Mouse (Mus musculus): Measurements from ENCODE around the gene Nxn.
A peak's percentile ranks its signal among the peaks of the same experiment; 100 is the strongest.
"Not testable (repeated sequence)": the region's sequence is repeated elsewhere in the genome, so short reads cannot be mapped to it uniquely, and the experiment has no call there.

The Nxn gene

GRCm38 (mm10) chr11:76257386-76257785 lies 141.6 kb downstream of the Nxn start:
- no peak for DNase-seq

- DNase-seq = no peak
These were observed 142.8 kb downstream of the Nxn start for GRCm38 (mm10) chr11:76256129-76256528.

DNA sequence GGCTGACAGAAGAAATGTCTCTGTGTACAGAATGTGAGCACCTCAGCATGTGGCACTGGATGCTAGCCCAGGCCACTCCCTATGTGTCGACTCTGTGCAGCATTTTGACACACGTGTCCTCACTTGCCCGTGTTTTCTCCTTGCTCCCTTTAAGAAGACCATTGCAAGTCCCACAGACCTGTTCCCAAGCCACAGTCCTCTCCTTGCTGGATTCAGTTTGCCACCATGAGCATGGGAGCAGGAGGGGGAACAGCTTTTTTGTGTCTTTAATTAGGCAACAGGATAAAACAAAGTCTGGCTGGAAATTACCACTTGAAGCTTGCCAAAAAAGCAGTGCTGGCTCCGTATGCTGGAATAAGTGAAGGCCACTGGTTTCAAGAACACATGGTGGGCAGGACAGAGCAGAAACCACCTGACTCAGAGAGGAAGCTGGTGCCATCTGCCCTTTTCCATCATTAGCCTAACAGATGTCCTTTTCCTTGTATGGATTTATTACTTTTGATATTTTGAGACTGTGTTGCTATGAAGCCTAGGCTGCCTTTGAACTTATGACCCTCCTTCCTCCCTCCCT lies 143.4 kb downstream of the Nxn start:
- no peak for DNase-seq

GRCm38 (mm10) chr11:76253918-76254264 lies 145.0 kb downstream of the Nxn start:
- no peak for DNase-seq

DNA sequence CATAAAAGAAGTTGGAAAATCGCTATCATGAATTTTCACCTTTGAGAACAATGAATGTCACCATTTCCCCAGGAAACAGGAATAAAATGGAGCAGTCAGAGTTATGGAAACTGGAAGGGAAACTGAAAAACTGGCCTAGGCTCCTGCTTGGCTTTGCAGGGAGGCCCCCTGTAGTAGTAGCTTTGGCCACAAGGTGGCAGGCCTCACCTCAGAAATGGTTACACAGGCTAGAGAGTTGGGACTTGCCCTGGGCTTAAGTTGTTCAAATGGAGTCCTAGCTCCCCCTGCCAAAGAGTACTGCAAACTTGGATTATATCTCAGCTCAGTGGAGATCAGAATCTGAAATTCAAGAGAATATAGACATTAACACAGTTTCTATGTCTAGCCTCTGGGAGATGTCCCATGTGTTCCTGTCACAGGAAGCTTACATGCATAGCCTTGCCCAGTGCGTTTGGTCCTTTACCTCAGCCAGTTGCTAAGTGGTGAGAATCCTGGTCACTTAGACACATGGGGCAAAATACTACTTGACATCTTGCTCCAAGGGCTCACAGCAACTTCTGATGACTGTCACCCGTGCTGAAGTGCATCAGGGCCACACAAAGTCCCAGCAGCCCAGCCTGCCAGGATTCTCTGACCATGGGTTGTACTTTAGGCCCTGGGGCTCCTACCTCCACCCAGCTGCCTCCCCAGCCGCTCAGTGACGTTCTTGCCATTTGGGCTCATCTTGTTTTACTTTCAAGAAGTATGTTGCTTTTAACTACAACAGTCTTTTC lies 145.6 kb downstream of the Nxn start:
- DNase-seq = peak; percentile 84 to 93

DNA sequence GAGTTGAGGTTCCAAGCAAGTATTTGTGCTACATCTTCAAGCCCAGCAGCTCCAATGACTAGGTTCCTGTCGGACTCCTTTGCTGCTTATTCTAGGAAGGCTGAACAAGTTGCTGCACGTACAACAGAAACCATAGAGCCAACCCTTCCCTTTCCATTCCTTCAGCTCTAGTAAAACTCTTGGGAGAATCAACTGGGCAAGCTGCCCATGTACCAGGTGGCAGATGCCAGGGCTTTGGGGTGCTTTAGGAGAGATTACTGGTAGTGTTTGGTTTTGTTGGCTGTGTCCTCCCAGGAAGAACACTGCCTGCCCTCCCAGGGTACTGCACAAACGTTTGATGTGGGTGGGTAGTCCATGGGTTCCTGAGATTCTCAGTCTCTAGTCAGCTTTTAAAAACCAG lies 146.9 kb downstream of the Nxn start:
- no peak for DNase-seq

GRCm38 (mm10) chr11:76247239-76247638 lies 151.7 kb downstream of the Nxn start:
- DNase-seq = no peak

DNA sequence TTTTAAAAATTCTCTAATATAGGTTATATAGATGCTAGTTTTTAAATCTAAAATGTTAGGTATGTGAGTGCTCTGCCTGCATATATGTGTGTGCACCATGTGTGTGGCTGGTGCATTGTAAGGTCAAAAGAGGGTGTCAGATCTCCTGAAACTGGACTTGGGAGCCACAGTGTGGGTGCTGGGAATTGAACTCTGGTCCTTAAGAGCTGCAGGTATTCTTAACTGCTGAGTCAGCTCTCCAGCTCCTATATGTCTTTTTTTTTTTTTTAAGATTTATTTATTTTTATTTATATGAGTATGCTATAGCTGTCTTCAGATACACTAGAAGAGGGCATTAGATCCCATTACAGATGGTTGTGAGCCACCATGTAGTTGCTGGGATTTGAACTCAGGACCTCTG lies 152.5 kb downstream of the Nxn start:
- DNase-seq = no peak

GRCm38 (mm10) chr11:76243811-76244546 lies 155.0 kb downstream of the Nxn start:
- DNase-seq = no peak

- peak; percentile 93 to 96 for DNase-seq
These were observed 155.8 kb downstream of the Nxn start, which contains the start of the genes Mrm3 and Glod4 for GRCm38 (mm10) chr11:76242901-76243810. Gene Mrm3, plus strand, starts transcription at chr11:76243715. Gene Glod4, minus strand, starts transcription at chr11:76243725.

DNA sequence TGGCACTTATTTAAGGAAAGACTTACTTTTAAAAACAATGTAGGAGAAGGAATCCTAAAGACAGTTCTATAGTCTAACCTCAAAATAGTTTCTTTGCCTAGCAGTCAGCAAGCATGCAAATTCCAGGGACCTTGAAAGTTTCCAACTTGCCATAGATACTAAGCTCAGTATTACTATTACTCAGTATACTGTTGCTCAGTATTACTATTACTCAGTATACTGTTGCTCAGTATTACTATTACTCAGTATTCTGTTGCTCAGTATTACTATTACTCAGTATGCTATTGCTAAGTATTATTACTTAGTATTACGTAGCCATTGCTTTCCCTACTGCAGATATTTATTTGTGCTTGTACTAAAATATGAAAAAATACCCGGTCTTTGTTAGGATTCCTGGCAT lies 159.2 kb downstream of the Nxn start:
- no peak for DNase-seq

DNA sequence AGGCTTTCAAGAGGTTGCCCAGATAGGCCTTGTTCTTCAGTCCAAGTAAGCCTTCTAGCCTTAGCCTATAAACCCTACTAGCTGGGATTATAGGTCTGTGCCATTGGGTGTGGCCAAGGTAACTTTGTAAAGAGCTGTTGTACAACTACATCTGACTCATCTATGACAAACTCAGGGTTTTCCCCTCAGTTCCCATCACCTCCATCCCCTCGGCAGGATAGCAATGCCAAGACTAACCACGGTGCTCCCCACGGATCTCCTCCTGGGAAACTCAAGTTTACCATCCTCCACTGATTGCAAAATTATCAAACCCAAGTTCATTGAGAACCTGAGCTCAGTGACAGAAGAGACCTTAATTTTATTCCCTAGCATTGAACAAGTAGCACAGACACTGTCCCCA lies 162.8 kb downstream of the Nxn start:
- DNase-seq = no peak

GRCm38 (mm10) chr11:76225051-76225450 lies 173.9 kb downstream of the Nxn start:
- DNase-seq = no peak

DNA sequence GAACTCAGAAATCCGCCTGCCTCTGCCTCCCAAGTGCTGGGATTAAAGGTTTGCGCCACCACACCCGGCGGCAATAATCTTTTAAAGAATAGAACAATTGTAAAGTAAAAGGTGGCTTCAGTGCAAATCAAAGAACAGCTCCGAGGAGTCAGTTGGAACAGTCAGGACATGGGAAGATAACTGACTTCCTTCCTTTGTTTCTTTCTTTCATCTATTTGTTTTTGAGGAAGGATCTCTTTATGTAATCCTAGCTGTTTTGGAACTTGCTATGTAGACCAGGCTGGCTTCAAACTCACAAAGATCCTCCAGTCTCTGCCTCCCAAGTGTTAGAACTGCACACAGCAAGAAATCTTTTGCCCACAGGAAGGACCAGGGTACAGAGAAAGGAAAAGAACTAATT lies 174.3 kb downstream of the Nxn start:
- no peak for DNase-seq

DNA sequence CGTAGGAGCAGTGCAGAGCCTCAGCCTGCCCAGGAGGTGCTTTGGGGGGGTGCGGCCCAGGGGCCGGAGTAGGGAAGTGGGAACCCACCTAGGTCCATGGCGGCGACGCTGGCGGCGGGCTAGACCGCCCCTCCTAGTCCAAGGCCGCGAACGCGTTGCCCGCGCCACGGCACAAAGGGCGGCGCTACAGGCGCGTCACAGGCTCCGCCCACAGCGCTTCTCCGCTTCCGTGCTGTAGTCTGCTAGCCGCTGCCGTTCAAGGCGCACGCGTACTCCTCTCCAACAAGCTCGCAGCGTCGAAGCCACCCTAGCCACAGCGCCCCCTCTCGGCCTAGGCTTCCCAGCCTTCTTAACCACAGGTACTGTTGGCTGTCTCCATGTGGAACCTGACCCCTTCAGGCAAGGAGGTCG lies 181.5 kb downstream of the Nxn start, which contains the start of the genes Dbil5 and Gemin4:
Gene Dbil5, plus strand, starts transcription at position 219 of the 411 bp plus-strand sequence.
Gene Gemin4, minus strand, starts transcription at position 275 of the 411 bp plus-strand sequence.
- peak; percentile 98 to 99 for DNase-seq

DNA sequence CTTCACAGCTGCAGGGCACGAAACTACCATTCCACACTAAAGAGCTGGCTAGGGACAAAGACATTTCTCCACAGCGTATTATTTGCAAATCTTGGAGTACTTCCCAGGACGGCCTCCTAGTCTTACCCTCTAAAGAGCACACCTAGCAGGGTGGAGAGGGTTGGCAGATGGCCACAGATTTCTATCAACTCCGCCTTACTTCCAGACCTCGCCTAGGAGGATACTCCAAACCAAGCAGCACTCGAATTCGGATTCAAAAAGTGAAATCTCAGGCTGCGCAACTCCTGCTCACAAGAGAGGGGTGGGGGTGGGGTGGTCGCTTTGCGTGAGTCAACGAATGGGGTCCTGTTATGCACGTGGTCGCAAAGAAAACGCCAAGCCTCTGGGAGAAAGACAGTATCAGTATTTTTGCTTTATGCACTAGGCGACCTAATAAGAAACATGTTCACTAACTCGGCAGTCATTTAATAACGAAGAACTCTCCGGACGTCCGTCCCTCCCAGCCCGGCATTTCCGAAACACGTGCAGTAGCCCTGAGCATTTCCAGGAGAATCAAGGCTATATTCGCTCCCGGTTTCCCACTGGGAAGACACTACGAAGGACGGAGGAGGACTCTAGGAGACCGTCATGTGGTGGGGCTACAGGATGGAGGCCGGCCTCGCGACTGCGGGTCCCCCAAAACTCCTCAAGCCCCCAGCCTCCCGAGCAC lies 182.1 kb downstream of the Nxn start:
- peak; percentile 68 to 71 for DNase-seq

DNA sequence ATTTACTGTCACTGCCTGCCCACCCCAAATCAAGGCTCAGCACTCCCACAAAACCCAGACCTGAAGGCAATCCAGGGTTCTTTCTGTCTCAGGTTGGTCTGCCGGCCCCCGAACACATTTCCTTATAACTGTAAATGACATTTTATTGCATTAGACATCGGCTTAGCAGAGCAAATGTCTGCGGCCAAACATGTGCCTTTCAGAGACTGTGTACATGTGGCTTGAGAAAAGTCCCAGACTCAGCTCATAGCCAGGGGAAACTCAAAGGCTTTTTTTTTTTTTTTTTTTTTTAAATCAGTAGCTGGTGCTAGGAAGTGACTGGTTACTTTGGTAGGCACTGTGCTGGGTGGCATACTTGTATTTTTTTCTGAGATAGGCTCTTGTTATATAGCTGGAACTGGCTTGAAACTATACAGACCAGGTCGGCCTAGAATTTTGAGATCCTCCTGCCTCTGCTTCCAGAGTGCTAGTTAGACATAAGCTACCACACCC lies 182.8 kb downstream of the Nxn start:
- DNase-seq = no peak

DNA sequence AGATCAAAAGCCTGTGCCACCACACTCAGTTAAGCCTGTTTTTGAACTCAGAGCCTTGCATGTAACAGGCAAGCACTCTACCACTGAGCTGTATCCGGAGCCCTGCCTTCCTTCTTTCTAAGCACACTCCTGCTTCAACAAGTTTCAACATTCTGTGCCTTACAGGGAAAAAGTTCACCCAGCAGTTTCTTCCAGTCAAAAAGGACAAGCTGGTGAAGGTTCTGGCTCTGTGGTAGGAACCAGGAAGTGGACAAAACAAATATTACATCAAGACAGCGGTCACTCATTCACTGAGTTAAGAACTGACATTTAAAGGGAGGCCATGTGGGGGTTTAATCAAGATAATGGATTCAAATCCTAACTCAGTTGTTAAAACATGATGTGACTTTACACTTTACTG lies 183.9 kb downstream of the Nxn start:
- DNase-seq = no peak

DNA sequence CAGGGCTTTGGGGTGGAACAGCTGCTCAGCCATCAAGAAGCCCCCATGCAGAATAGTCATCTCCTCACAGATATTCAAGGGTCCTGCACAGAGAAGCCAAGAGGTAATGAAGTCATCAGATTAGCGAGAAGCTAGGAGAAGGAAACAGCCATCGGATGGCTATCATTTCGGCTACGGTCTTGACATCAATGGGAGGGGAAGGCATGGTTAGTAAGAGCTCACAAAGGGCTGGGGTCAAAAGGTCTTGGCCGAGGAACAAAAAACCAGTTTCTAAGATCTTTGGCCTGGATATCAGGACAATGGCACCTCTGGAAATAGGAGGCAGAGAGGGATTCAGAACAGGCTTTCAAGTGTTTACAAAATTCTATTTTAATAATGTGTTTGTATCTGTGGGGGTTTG lies 185.1 kb downstream of the Nxn start:
- no peak for DNase-seq

- not testable (repeated sequence) for DNase-seq
These were observed 187.3 kb downstream of the Nxn start for GRCm38 (mm10) chr11:76211595-76211994.

DNA sequence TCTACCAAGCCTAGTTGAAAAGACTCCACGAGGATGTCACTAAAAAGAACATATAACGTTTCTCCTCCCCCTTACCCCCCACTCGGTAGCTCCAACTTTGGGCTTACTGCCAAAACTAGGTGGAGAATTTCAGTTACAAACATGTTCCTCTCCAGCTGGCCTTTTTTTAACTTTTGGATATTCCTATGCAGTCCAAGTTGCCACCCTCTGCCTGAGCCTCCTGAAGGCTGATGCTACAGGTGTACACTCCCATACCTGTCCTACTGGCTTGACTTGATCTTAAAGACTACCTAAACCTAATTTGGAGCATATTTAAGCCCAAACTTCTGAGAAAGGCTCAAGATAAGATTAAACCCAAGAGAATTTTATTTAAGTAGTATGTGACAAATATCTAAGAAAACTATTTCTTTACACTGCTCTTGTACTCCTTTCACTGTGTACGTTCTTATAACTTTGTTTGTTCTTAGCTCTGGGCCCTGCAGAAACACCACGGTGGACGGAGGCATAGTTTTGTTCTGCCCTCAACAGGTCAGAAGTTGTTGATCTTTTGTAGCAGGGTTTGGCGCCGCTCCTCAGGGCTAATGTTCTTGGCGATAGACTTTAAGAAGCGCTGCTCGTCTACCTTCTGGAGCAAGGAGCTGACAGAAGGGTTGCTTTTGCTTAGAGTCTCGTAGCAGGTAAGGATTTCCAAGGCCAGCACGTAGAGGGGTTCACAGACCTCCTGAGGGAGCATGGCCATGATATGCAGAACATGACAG lies 188.5 kb downstream of the Nxn start:
- no peak for DNase-seq
